Mouse (Mus musculus): ENCODE results near the gene Acacb.

The Acacb gene

DNA sequence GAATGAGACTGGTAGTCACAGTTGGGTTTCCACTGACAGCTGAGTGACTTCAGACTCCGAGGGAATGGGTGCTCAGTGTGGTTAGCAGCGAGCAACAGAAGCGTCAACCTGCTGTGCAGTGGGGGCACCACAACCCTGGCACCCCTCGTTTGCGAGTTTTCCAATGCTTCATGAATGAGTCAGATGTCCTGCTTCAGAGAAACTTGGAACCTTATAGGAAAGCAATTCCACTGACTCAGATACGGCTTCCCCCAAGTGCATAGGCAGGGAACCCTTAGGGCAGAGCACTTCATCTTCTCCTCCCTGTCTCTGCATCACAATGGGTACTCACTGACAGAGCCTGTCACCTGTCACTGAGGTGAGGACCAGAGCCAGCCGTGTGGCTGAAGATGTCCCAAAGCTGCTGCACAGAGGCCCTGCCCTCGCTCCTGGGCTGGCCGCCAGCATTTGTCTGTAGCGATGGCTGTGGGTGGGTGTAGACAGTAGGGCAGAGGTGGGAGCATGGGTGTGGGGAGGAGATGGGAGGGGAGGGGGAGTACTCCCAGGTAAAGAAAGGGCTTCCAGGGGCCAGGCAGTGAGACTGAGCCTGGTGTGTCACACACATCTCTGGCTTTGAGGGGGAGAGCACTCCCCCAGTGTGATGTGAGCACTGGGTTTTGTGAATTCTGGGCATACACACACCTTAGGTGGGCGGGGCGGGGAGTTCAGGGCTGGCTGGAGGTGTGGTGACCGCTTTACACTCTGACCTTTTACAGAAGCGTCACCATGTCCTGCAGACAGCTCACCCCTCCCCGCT, 8.7 kb upstream of the Acacb start:
- DNase-seq = no peak

DNA sequence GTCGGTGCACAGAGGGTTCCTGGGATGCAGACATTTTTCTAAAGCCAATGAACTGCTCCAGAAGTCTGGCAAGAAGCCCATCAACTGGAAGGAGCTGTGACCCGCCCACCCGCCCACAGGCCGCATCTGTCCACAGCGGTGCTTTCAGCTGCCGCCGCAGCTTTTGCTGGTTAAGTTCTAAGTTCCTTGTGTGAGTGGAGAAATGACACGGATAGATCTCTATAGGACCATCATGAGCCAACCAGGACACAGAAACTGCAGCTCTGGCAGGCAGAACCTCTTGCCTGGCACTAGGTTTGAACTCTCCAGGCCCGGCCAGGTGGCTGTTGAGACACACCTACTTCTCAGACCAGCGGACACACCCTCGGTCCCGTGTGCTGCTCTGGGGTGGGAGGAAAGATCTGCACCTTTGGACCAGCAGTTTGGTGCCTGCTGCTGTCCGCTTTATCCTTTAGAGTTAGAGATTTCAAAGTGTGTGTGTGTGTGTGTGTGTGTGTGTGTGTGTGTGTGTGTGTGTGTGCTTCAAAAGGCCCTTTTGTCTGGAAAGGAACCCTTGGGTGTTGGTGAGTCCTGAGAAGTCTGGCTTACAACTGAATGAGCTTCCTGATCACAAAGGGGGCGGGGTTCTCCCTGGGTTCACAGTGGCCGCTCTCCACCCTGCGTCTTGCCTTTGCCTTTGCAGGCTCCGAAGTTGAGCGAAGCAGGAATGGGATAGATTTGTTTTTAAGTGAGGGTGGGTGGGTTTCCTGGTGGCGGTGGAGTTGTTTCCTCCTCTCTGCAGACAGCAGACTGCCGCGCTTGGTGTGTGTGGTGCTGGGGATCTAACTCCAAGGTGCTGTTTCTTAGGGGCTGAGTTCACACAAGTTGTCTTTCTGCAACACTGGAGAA, 7.8 kb upstream of the Acacb start:
- peak; percentile 63 for DNase-seq

DNA sequence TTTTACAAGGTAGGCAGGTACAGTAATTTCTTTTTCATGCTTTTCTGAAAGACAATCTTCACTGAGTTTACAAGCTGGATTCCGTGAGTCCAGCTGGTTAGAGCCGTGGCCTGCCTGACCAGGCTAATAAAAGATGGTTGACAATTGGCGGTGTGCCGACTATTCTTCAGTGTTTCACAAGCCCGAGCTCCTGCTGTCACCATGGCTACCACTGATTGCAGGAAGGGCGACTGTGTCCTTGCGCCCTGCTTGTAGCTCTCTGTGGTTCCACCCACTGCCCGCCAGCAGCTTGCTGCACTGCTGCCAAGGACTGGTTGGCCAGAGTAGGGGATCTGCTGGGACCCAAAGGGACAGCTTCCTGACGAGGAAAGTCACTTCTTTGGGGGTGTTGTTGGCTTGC, 7.2 kb upstream of the Acacb start:
- DNase-seq = peak; percentile 94

DNA sequence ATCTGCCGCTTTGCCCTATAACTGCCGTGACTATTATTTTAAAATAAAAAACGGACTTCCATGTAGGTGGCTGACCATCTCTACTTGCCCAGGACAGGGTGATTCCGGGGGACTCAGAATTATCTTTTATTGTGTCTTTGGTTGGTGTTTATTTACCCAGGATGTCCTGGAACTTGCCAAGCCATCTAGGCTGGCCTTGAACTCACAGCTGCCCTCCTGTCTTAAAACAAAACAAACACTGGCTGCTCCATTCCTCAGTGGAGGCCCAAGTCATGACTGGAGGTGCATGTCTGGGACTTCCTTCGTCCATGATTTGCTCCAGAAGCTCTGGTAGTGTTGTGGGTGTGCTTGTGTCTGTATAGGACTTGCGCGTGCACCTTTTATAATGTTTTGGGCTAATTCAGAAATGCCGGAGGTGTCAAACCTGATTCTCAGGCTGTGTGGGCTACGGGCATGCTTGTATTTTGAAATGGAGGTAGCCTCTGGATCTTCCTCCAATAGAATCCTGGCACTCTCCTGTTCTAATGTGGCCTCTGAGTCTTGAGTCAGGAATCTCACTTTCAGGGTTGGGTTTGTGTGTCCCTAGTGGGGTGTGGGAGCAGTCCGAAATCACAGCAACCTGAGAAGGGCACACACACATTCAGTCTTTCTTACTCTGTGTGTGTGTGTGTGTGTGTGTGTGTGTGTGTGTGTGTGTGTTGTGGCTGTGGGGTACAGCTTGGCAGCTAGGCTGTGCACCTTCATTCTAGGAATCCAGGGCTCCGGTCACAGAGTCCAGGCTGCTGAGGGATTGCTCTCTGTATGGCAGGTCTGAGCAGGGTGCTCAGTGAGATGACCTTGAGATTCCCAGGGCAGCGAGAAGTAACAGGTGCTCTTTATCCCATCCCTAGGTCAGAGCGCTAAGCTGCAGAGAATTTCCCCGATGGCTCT, 973 bp downstream of the Acacb start:
- DNase-seq = no peak

DNA sequence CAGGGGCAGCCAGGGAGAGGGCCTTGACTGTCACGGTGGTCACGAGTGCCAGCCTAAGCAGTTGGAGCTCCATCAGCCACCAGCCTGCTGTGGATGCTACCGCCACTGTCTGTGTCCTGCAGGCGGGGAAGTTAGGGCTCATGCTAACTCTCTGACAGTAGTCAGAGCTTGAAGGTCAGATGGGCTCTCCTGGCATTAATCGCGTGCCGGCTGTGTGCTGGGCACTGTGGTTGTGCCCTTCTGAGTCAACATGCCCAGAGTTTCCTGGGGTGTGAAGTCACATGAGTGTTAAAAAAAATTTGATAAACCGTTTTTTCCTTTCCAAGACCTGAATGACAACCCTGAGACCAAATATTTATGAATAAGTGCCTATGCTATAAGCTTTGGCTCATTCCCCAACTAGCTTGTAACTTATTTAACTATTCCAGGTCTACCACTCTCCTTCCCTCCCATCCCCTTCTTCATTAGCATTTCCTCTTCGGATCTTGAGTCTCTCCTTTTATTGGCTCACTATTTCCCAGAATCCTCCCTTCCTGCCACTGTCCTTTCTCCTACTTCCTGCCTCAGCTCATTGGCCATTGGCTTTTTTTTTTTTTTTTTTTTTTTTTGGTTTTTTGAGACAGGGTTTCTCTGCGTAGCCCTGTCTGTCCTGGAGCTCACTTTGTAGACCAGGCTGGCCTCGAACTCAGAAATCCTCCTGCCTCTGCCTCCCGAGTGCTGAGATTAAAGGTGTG, 6.2 kb downstream of the Acacb start:
- no peak for DNase-seq

DNA sequence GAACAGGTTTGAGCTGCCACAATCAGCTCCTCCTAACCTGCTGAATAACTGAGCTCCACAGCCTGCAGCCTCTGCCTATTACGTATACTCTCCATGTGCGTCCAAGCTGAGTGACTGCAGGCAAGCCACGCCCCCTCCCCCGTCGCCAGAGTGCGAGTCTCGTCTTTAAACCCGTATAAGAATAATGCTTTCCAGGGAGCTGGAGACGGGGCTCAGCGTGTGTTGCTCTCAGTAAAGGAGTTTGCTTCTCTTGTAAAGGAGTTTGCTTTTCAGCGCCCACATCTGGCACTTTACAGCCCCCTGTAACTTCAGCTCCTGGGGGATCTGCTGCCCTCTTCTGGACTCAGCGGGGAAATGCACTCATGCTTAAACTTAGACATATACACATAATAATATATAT, 7.2 kb downstream of the Acacb start:
- DNase-seq = no peak

DNA sequence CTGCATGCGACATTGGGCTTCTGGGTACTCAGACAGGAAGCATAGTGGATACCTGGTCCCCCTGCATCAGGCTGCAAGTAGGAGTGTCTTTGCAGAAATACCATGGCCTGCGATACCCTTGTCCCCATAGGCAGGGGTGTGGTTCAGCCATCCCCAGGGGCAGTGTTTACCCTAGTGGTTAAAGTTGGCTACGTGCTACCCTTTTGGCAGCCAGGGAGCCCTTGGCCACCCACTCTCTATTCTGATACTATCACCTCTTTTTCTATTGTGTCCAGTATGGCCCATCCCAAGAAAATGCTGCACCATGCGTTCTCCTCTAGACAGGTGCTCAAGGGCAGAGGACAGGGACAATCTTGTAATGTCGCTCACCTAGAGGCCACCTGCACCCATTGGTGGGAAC, 8.4 kb downstream of the Acacb start:
- no peak for DNase-seq

DNA sequence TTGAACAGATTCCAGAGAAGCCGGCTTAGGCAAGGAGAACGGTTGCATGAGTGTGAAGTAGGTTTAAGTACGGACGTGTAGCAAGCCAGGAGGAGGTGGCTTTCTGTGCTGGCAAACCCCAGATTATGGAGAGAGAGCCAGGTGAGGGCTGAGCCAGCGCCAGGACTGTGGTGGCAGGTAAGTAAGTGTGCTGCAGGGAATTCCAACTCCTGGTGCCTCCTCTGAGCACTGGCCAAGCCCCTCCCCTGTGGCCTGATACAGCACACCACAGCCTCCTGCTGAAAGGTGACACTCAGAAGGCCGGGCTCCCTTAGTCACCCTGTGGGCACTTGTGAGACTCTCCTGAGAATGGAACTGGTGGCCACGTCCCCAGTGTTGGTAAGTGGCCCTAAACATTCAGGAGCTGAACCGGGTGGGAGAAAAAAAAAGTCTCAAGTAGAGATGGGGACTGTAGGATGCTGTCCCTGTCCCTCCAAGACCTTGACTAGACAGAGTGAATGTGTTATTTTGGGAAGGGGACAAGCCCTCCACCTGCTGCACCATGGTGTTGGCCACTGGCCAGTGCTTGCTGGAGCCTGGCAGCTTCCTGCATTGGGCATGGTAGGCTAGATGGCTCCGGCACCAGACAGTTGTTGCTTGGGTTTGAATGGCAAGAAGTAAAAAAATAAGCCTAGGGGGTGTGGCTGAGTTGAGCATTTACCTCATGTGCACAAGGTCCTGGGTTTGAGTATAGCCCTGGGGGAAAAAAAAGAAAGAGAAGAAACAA, 9.0 kb downstream of the Acacb start:
- peak; percentile 56 for DNase-seq

DNA sequence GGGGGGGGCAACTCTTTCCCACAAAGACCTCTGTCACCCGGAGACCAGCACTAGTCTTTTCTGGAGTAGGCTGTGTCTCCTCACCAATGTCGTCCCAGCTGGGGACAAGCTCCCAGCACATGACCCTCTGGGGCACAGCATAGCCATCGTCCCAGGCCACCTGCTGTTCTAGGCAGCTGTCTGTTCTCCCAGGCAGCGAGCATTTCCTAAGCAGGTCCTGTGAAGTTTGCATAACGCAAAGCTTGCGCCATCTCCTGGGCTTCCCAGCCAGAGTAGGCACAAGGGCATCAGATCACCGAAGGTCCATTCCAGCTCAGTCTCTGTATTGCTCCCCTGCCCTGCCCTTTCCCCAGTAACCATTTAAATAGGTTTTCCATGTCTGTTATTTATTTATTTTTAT, 10.9 kb downstream of the Acacb start:
- no peak for DNase-seq

DNA sequence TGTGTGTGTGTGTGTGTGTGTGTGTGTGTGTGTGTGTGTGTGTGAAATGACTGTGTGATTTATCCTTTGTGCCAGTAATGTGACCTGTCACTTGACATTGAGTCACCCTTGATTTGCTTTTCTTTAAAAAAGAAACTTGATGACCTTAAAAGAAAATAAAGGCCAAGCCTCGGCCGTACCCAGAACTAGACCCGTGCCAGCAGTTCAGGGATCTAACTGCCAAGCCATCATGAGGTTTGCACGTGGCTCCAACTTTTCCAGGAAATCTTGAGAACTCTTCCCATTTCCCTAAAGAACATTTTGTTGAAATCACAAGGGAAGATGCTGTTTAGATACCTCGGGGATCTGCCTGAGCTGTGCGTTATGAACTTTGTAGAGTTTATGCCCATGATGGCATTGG, 15.1 kb downstream of the Acacb start:
- no peak for DNase-seq

DNA sequence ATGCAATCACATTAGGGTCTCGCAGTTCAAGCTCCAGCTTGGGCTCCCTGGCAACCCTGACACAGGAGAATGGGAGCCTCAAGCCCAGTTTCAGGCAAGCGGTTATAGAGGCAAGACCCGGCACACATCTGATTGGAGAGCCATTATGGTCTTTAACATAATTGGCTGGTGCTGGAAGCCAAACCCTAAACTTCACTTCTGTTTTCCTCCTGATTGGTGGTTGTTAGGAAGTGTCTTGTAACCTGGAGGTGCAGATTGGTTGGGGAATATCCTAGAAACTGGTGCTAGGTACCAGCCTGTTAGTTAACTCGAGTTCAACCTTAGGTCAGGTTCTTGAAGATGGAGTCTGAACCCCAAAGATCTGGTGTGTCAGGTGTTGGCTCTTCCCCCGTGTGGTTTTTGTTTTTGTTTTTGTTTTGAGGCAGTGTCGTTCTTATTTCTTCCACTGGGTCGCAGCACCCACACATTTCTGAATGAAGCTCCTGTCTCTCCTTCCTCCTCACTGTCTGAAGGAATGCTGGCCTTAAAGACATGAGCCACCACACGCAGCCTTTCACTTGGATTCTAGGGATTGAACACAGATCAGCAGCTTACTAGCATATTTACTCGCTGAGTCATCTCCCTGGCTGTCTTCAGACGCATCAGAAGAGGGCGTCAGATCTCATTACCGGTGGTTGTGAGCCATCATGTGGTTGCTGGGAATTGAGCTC, 15.9 kb downstream of the Acacb start:
- DNase-seq = no peak

DNA sequence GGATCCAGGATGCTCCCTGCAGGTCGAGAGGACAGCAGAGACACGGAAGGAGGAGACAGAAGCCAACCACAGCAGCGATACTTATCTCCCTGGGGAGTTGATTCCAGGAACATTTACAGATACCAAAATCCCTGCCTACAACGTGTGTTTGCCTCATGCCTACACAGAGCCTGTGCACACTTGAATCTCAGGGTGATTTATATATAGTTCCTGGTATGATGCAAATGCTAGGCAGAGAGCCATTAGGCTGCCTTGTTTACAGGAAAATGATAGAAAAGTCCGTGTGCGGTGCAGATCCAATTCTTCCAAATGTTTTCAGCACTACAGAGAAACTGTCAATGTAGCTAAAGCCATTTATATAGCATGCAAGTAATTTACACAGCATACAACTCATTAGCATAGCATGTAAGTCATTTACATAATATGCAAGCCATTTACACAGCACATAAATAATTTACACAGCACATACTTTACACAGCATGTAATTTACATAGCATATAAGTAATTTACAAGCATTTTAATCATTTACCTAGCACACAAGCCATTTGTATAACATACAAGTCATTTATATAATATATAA, 16.9 kb downstream of the Acacb start:
- no peak for DNase-seq

DNA sequence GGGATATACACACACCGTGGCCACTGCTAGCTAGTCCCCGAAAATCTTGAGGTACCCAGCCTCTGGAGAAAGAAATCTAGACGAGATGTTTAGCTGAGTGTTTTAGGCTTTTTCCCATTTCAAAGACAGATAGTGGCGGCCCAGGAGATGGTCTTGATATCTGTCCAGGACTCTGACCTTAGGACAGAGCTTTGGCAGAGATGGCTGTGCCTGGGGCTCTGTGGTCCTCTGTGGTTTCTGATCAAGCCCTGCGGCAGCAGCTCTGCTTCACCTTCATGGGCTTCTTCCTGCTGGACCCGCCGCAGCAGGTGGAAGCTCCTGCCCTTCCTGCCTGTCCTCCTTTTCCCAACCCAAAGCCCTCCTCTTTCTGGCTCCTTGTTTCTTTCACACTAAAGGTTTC, 24.0 kb downstream of the Acacb start:
- DNase-seq = no peak

DNA sequence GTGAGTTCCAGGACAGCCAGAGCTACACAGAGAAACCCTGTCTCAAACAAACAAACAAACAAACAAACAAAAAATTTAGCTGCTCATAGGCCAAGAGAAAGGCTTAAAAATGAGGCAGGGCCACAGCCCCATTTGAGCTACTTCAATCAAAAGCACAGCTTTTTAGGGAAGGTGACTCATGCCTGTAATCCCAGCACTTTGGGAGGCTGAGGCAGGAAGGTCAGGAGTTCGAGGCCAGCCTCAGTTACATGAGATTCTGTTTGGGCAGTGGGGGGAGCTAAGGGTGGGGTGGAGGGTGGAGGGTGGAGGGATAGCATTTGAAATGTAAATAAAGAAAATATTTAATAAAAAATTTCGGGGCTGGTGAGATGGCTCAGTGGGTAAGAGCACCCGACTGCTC, 26.6 kb downstream of the Acacb start:
- no peak for DNase-seq

DNA sequence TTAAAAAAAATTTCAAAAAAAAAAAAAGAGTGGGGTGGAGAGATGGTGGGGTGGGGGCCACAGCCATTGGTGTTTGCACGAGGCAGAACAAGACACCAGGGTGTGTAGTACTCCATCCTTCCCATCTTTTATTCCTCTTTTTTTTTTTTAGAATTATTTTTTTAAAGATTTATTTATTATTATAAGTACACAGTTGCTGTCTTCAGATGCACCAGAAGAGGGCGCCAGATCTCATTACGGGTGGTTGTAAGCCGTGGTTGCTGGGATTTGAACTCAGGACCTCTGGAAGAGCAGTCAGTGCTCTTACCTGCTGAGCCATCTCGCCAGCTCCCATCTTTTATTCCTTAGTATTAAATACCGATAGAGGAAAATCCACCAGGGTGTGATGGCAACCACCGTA, 27.1 kb downstream of the Acacb start:
- no peak for DNase-seq

DNA sequence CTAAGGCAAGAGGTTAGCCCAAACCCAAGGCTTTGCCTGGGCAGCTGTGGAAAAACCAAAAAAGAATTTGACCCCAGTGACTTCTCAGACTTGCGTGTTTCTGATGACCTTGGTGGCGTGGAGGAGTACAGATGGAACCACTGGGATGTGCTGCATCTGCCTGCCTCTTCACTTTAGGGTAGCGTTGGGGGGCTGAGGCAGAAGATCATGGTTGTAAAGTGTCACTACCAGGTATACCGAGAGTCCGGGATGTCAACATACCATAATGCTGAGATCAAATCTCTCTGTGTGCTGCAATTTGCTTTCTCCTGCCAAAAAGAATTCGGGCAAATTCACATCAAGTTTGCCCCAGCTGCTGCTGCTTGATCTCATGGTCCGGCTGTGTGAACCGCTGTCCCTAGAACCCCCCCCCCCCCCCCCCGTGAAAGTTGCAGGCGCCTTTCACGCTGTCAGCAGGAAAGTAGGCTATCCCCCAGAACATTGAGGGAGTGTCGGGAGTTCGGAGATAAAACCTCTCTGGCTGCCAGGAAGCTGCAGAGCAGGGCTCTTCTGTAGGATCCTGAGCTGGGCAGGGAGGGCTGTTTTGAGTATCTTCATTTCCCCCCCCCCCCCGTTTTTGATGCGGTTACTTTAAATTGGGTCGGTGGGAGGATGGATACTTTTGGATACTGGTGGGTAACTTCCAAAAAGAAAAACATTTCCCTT, 27.7 kb downstream of the Acacb start:
- no peak for DNase-seq

DNA sequence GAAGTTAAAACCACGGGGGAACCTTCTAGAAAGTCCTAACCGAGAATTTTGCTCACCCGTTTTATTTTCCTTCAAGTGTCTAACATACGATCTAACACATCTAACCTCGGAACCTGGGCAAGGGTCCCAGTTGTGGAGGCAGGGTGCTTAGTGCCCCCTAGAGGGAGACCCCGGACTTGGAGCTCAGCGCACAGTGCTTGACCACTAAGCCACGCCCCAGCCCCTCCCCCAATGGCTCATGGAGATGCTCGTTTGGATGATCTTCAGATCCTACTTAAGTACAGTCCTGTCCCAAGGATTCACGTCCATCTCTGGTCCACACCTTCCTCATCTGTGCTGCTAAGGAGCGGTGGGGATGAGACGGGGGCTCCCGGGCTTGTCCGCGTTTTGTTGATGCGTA, 28.3 kb downstream of the Acacb start:
- DNase-seq = peak; percentile 84

DNA sequence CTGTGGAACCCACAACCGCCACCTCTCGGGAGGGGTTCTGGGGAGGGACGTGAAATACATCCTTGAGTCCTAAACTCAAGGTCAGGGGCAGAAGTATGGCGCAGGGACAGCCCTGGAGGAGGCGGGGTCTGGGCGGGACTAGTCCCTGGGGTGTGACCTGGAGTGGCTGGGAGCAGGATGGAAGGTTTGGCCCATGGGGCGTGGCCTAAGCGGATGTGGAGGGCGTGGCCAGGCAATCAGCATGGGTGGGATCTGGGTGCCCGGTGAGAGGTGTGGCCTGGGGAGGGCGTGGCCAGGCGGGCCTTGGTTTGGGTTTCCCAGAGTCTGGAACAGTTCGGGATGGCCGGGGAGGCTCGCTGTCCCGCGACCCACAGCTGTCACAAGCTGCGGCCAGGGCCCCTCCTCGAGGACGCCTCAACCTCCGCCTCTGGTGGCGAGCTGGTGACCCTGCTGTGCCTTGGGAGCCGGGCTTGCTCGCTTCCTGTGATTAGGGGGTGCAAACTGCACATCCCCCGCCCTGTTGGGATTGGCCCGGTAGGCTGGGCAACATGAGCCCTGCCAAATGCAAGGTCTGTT, 29.3 kb downstream of the Acacb start:
- DNase-seq = peak; percentile 99

Measured in kidney, postnatal 10 days (tissue).